Mouse (Mus musculus) midbrain, embryonic 11.5 days (tissue): ENCODE data around the gene Elmod3. TPM values are rescaled to one million over a fixed set of nuclear protein-coding genes. Genes with fewer than 3 reads are reported as not detected.
"Not testable (repeated sequence)": the region's sequence is repeated elsewhere in the genome, so short reads cannot be mapped to it uniquely, and the experiment has no call there.

ENCODE experiments used
- ATAC-seq: fragments of 200-750 bp; cut with Nextera tagmentation; 2 replicates; pipeline ENCODE4 v1.8.0; 2017; ENCODE audit warnings: moderate TSS enrichment, moderate library complexity; ENCODE audit not compliant: low FRiP score
- DNase-seq: peaks from one replicate; pipeline ENCODE4 v3.0.0; 2015; ENCODE audit warnings: low spot score; ENCODE audit errors: missing footprints
- H3K27ac ChIP-seq: fragments of 300-500 bp; sonication (generic); 2 replicates; pipeline ENCODE4 v1.5.1; 2014; ENCODE audit warnings: low read depth, low read length
- H3K27me3 ChIP-seq: fragments of 300-500 bp; sonication (generic); 2 replicates; pipeline ENCODE4 v1.6.1; 2014; ENCODE audit warnings: mild to moderate bottlenecking, low read length, moderate library complexity, mixed read lengths; ENCODE audit not compliant: control insufficient read depth, insufficient read depth
- H3K36me3 ChIP-seq: fragments of 300-500 bp; sonication (generic); 2 replicates; pipeline ENCODE4 v1.6.1; 2014; ENCODE audit warnings: mild to moderate bottlenecking, low read length, moderate library complexity, mixed read lengths; ENCODE audit not compliant: control insufficient read depth, insufficient read depth
- H3K4me1 ChIP-seq: fragments of 300-500 bp; sonication (generic); 2 replicates; pipeline ENCODE4 v1.6.1; 2014; ENCODE audit warnings: low read length; ENCODE audit not compliant: control insufficient read depth, insufficient read depth
- H3K4me2 ChIP-seq: fragments of 300-500 bp; sonication (generic); 2 replicates; pipeline ENCODE4 v1.6.1; 2014; ENCODE audit warnings: mild to moderate bottlenecking, moderate library complexity
- H3K4me3 ChIP-seq: fragments of 300-500 bp; sonication (generic); 2 replicates; pipeline ENCODE4 v1.5.1; 2014; ENCODE audit warnings: low read depth, low read length
- H3K9ac ChIP-seq: fragments of 300-500 bp; sonication (generic); 2 replicates; pipeline ENCODE4 v1.6.1; 2014; ENCODE audit warnings: low read length
- H3K9me3 ChIP-seq: fragments of 300-500 bp; sonication (generic); 2 replicates; pipeline ENCODE4 v1.6.1; 2016; ENCODE audit warnings: low read length; ENCODE audit not compliant: control insufficient read depth
- WGBS: fragments of 180-500 bp; shearing (Covaris S2); extraction: QIAGEN DNeasy Blood & Tissue Kit; methylation state at CpG from one replicate; pipeline ENCODE4 v1.1.7; 2014; 5-methylcytosine and 5-hydroxymethylcytosine counted together
- polyA plus RNA-seq: library from polyadenylated mRNA; unstranded; fragments of >200 nt; fragmentation: Nextera tagmentation; extraction: Ambion mirVana; gene quantifications from 2 replicates; pipeline ENCODE4 v1.2.1, GENCODE M21; 2014

Elmod3 gene
- polyA plus RNA-seq, 1 experiment from 2014 or later = 15.4 TPM

GRCm38 (mm10) chr6:72534035-72534809 is 64.0 kb downstream of the Elmod3 start:
- Histone ChIP-seq H3K4me1 (peaks cover 8% of the 10 kb centered on the region; the same call in 1 of the 2 replicates), H3K27me3 (no peaks in the 10 kb centered on the region), H3K4me3 (no peak overlapping the region), H3K36me3 (no peaks in the 10 kb centered on the region), H3K4me2 (no peak overlapping the region), H3K9ac (no peak overlapping the region), H3K9me3 (no peaks in the 10 kb centered on the region), H3K27ac (no peak overlapping the region)
- DNase-seq (peak; percentile 93), ATAC-seq (peak; percentile 73)
- 33% methylated on average over 9 of the region's 9 CpGs for WGBS

GRCm38 (mm10) chr6:72533555-72533954 is 64.7 kb downstream of the Elmod3 start:
- WGBS = 59% methylated on average over 1 of the region's 1 CpGs
- H3K9me3 ChIP-seq, H3K9ac ChIP-seq, H3K36me3 ChIP-seq, H3K27ac ChIP-seq, H3K27me3 ChIP-seq, H3K4me1 ChIP-seq, H3K4me3 ChIP-seq, H3K4me2 ChIP-seq, DNase-seq: not testable (repeated sequence)
- peak; percentile 10; the same call in 1 of the 2 replicates for ATAC-seq

- H3K9ac ChIP-seq = no peak overlapping the region
- peaks cover 2% of the 10 kb centered on the region; the same call in 1 of the 2 replicates for H3K4me1 ChIP-seq
- H3K36me3 ChIP-seq = no peaks in the 10 kb centered on the region
- H3K27me3 ChIP-seq = no peaks in the 10 kb centered on the region
- H3K9me3 ChIP-seq = no peaks in the 10 kb centered on the region
- no peak overlapping the region for H3K4me3 ChIP-seq
- DNase-seq (no peak), ATAC-seq (no peak)
- 73% methylated on average over 4 of the region's 4 CpGs for WGBS
- H3K4me2 ChIP-seq = no peak overlapping the region
- no peak overlapping the region for H3K27ac ChIP-seq
Measured at GRCm38 (mm10) chr6:72532580-72532979, 65.6 kb downstream of the Elmod3 start.

GRCm38 (mm10) chr6:72528410-72529151 is 69.6 kb downstream of the Elmod3 start:
- H3K27me3 ChIP-seq = no peaks in the 10 kb centered on the region
- 79% methylated on average over 10 of the region's 10 CpGs for WGBS
- no peak overlapping the region for H3K9ac ChIP-seq
- DNase-seq = no peak
- no peak overlapping the region for H3K4me2 ChIP-seq
- H3K27ac ChIP-seq = no peak overlapping the region
- no peak for ATAC-seq
- peaks cover 2% of the 10 kb centered on the region; the same call in 1 of the 2 replicates for H3K4me1 ChIP-seq
- no peaks in the 10 kb centered on the region for H3K9me3 ChIP-seq
- H3K36me3 ChIP-seq = no peaks in the 10 kb centered on the region
- no peak overlapping the region for H3K4me3 ChIP-seq

- Histone ChIP-seq H3K4me1 (no peaks in the 10 kb centered on the region), H3K36me3 (no peaks in the 10 kb centered on the region), H3K27me3 (no peaks in the 10 kb centered on the region), H3K4me3 (no peak overlapping the region), H3K9me3 (no peaks in the 10 kb centered on the region), H3K4me2 (no peak overlapping the region), H3K9ac (no peak overlapping the region), H3K27ac (no peak overlapping the region)
- DNase-seq (no peak), ATAC-seq (no peak)
- 77% methylated on average over 4 of the region's 4 CpGs for WGBS
Measured at GRCm38 (mm10) chr6:72527070-72527469, 71.1 kb downstream of the Elmod3 start.

GRCm38 (mm10) chr6:72524160-72524559 is 74.1 kb downstream of the Elmod3 start:
- H3K27me3 ChIP-seq = no peaks in the 10 kb centered on the region
- no peaks in the 10 kb centered on the region for H3K9me3 ChIP-seq
- H3K27ac ChIP-seq = no peak overlapping the region
- H3K4me1 ChIP-seq = peaks cover 14% of the 10 kb centered on the region
- H3K9ac ChIP-seq = no peak overlapping the region
- no peak overlapping the region for H3K4me3 ChIP-seq
- no peak for DNase-seq
- no peak for ATAC-seq
- 83% methylated on average over 2 of the region's 2 CpGs for WGBS
- H3K4me2 ChIP-seq = no peak overlapping the region
- no peaks in the 10 kb centered on the region for H3K36me3 ChIP-seq

GRCm38 (mm10) chr6:72523222-72523621 is 75.0 kb downstream of the Elmod3 start:
- Histone ChIP-seq H3K36me3 (no peaks in the 10 kb centered on the region), H3K9ac (no peak overlapping the region), H3K27ac (no peak overlapping the region), H3K4me3 (no peak overlapping the region), H3K4me1 (peaks cover 19% of the 10 kb centered on the region), H3K9me3 (no peaks in the 10 kb centered on the region), H3K4me2 (no peak overlapping the region), H3K27me3 (no peaks in the 10 kb centered on the region)
- DNase-seq = no peak
- ATAC-seq = no peak
- WGBS = 60% methylated on average over 4 of the region's 4 CpGs

- Histone ChIP-seq H3K4me3 (no peak overlapping the region), H3K27ac (no peak overlapping the region), H3K4me1 (peaks cover 19% of the 10 kb centered on the region), H3K27me3 (no peaks in the 10 kb centered on the region), H3K4me2 (no peak overlapping the region), H3K36me3 (no peaks in the 10 kb centered on the region), H3K9me3 (no peaks in the 10 kb centered on the region), H3K9ac (no peak overlapping the region)
- no peak for ATAC-seq
- DNase-seq = no peak
- 92% methylated on average over 5 of the region's 5 CpGs for WGBS
Measured at GRCm38 (mm10) chr6:72522288-72522687, 75.9 kb downstream of the Elmod3 start.

GRCm38 (mm10) chr6:72521607-72522006 is 76.6 kb downstream of the Elmod3 start, which contains the start of gene Sh2d6:
Gene Sh2d6 (minus strand): TSS chr6:72521707.
- H3K27me3 ChIP-seq = no peaks in the 10 kb centered on the region
- H3K9ac ChIP-seq = no peak within 1 kb of the TSS
- no peak within 1 kb of the TSS for H3K4me3 ChIP-seq
- H3K27ac ChIP-seq = peak within 1 kb of the TSS; percentile 73
- no peak within 1 kb of the TSS for H3K4me2 ChIP-seq
- H3K9me3 ChIP-seq = no peaks in the 10 kb centered on the region
- ATAC-seq (no peak), DNase-seq (no peak)
- WGBS = 90% methylated on average over 5 of the region's 5 CpGs
- H3K4me1 ChIP-seq = peaks cover 19% of the 10 kb centered on the region
- no peaks in the 10 kb centered on the region for H3K36me3 ChIP-seq
